Mouse (Mus musculus) MEL (cell line): ENCODE measurements around the gene Mbd6. TPM values are rescaled to one million over a fixed set of nuclear protein-coding genes. Genes with fewer than 3 reads are reported as not detected.

Experiments used
- DNase-seq: peaks from one replicate; pipeline ENCODE4 v3.0.0; 2011; ENCODE audit warnings: low read depth, low spot score
- H3K27ac ChIP-seq: 2 replicates; pipeline ENCODE4 v1.5.1; 2012; ENCODE audit warnings: low read depth, mild to moderate bottlenecking, control low read depth, low read length, moderate library complexity; ENCODE audit not compliant: control insufficient read depth
- H3K27me3 ChIP-seq, 2 experiments: fragments of 150-350 bp in 1 of 2; sonication (generic) in 1 of 2; 2 replicates each; pipeline ENCODE4 v1.6.1; 2012; ENCODE audit warnings: low read length in 2 of 2, mild to moderate bottlenecking in 2 of 2, improper control_type of control experiment in 1 of 2, moderate library complexity in 1 of 2; ENCODE audit not compliant: insufficient read depth in 2 of 2, control insufficient read depth in 1 of 2
- H3K36me3 ChIP-seq, 2 experiments: 2 replicates each; pipeline ENCODE4 v1.6.1; 2012 to 2014; ENCODE audit warnings: low read length in 2 of 2, improper control_type of control experiment in 1 of 2, inconsistent platforms in 1 of 2, mild to moderate bottlenecking in 1 of 2; ENCODE audit not compliant: insufficient read depth in 2 of 2, control insufficient read depth in 1 of 2
- H3K4me1 ChIP-seq, 2 experiments: fragments of 150-350 bp in 1 of 2; sonication (generic) in 1 of 2; 2 replicates each; pipeline ENCODE4 v1.6.1; 2012; ENCODE audit warnings: low read length in 2 of 2, improper control_type of control experiment in 1 of 2, mild to moderate bottlenecking in 1 of 2; ENCODE audit not compliant: insufficient read depth in 2 of 2, control insufficient read depth in 1 of 2
- H3K4me3 ChIP-seq, 2 experiments: fragments of 150-350 bp in 1 of 2; sonication (generic) in 1 of 2; 2 replicates each; pipeline ENCODE4 v1.5.1; 2012; ENCODE audit warnings: low read depth in 2 of 2, low read length in 2 of 2, mild to moderate bottlenecking in 2 of 2, moderate library complexity in 2 of 2, control low read depth in 1 of 2, improper control_type of control experiment in 1 of 2; ENCODE audit not compliant: control insufficient read depth in 1 of 2, insufficient read depth in 1 of 2
- H3K79me2 ChIP-seq: 2 replicates; pipeline ENCODE4 v1.6.1; 2012; ENCODE audit warnings: mild to moderate bottlenecking, low read length, moderate library complexity; ENCODE audit not compliant: control insufficient read depth, poor library complexity, insufficient read depth
- H3K9ac ChIP-seq: 2 replicates; pipeline ENCODE4 v1.6.1; 2012; ENCODE audit warnings: low read depth, mild to moderate bottlenecking, control low read depth, low read length, moderate library complexity; ENCODE audit not compliant: control insufficient read depth, poor library complexity, severe bottlenecking
- H3K9me3 ChIP-seq: fragments of 150-350 bp; sonication (generic); replicated peaks from 2 replicates; pipeline ENCODE4 v1.6.1; 2012; ENCODE audit warnings: mild to moderate bottlenecking, low read length, improper control_type of control experiment, moderate library complexity; ENCODE audit not compliant: insufficient read depth
- CHD2 ChIP-seq: IDR thresholded peaks from 2 replicates; pipeline ENCODE4 v1.6.1; 2011; ENCODE audit warnings: low read length, improper control_type of control experiment
- CTCF ChIP-seq, 3 experiments: IDR thresholded peaks in 2 of 3; conservative IDR thresholded peaks in 1 of 3; 2 replicates each; pipeline ENCODE4 v1.5.1; 2011 to 2012; ENCODE audit warnings: low read length in 3 of 3, low read depth in 2 of 3, mild to moderate bottlenecking in 2 of 3, improper control_type of control experiment in 1 of 3, inconsistent platforms in 1 of 3, mixed read lengths in 1 of 3, moderate library complexity in 1 of 3; ENCODE audit not compliant: control insufficient read depth in 1 of 3, insufficient read depth in 1 of 3, poor library complexity in 1 of 3, severe bottlenecking in 1 of 3
- ELF1 ChIP-seq: IDR thresholded peaks from 2 replicates; pipeline ENCODE4 v1.6.1; 2014; ENCODE audit warnings: low read depth, mild to moderate bottlenecking, inconsistent platforms, low read length, improper control_type of control experiment, moderate library complexity
- GABPA ChIP-seq: IDR thresholded peaks from 2 replicates; pipeline ENCODE4 v1.6.1; 2012; ENCODE audit warnings: low read depth, mild to moderate bottlenecking, inconsistent platforms, low read length, improper control_type of control experiment, moderate library complexity
- GATA1 ChIP-seq: IDR thresholded peaks from 2 replicates; pipeline ENCODE4 v1.6.1; 2011; ENCODE audit warnings: low read depth, low read length, improper control_type of control experiment
- KAT2A ChIP-seq: conservative IDR thresholded peaks from 2 replicates; pipeline ENCODE4 v1.6.1; 2012; ENCODE audit warnings: low read depth, low read length, improper control_type of control experiment, inconsistent platforms
- MAX ChIP-seq: IDR thresholded peaks from 2 replicates; pipeline ENCODE4 v1.6.1; 2011; ENCODE audit warnings: low read length, improper control_type of control experiment
- MXI1 ChIP-seq: IDR thresholded peaks from 2 replicates; pipeline ENCODE4 v1.6.1; 2011; ENCODE audit warnings: mild to moderate bottlenecking, low read depth, low read length, improper control_type of control experiment
- MYC ChIP-seq: IDR thresholded peaks from 2 replicates; pipeline ENCODE4 v1.6.1; 2011; ENCODE audit warnings: low read depth, mild to moderate bottlenecking, low read length, improper control_type of control experiment, moderate library complexity
- NELFE ChIP-seq: IDR thresholded peaks from 2 replicates; pipeline ENCODE4 v1.6.1; 2011; ENCODE audit warnings: low read depth, low read length, improper control_type of control experiment
- NRF1 ChIP-seq: IDR thresholded peaks from 2 replicates; pipeline ENCODE4 v1.6.1; 2014; ENCODE audit warnings: low read depth, mild to moderate bottlenecking, inconsistent platforms, low read length, improper control_type of control experiment, moderate library complexity; ENCODE audit not compliant: poor library complexity, insufficient read depth, severe bottlenecking
- POLR2A ChIP-seq, 2 experiments: IDR thresholded peaks; 2 replicates each; pipeline ENCODE4 v1.6.1; 2011 to 2012; ENCODE audit warnings: low read length in 2 of 2, mild to moderate bottlenecking in 2 of 2, control low read depth in 1 of 2, improper control_type of control experiment in 1 of 2, low read depth in 1 of 2, moderate library complexity in 1 of 2; ENCODE audit not compliant: control insufficient read depth in 1 of 2, insufficient read depth in 1 of 2, poor library complexity in 1 of 2
- POLR2AphosphoS5 ChIP-seq: IDR thresholded peaks from 2 replicates; pipeline ENCODE4 v1.6.1; 2012; ENCODE audit warnings: low read depth, borderline replicate concordance, mild to moderate bottlenecking, inconsistent platforms, low read length, moderate library complexity, mixed read lengths
- RCOR1 ChIP-seq: IDR thresholded peaks from 2 replicates; pipeline ENCODE4 v1.6.1; 2012; ENCODE audit warnings: low read depth, mild to moderate bottlenecking, inconsistent platforms, low read length, improper control_type of control experiment
- SIN3A ChIP-seq: IDR thresholded peaks from 2 replicates; pipeline ENCODE4 v1.6.1; 2012; ENCODE audit warnings: low read length, improper control_type of control experiment, inconsistent platforms
- TAL1 ChIP-seq: IDR thresholded peaks from 2 replicates; pipeline ENCODE4 v1.6.1; 2012; ENCODE audit warnings: mild to moderate bottlenecking, inconsistent platforms, low read length, moderate library complexity, mixed read lengths
- TBP ChIP-seq: IDR thresholded peaks from 2 replicates; pipeline ENCODE4 v1.8.0; 2011; ENCODE audit warnings: low read depth, low read length, improper control_type of control experiment
- TCF12 ChIP-seq: IDR thresholded peaks from 2 replicates; pipeline ENCODE4 v1.6.1; 2014; ENCODE audit warnings: low read depth, mild to moderate bottlenecking, inconsistent platforms, low read length, improper control_type of control experiment, moderate library complexity
- UBTF ChIP-seq: IDR thresholded peaks from 2 replicates; pipeline ENCODE4 v1.6.1; 2012; ENCODE audit warnings: low read depth, mild to moderate bottlenecking, inconsistent platforms, low read length, improper control_type of control experiment, moderate library complexity, borderline replicate concordance; ENCODE audit not compliant: insufficient read depth
- ZKSCAN1 ChIP-seq: IDR thresholded peaks from 2 replicates; pipeline ENCODE4 v1.6.1; 2012; ENCODE audit warnings: low read depth, mild to moderate bottlenecking, inconsistent platforms, low read length, improper control_type of control experiment, moderate library complexity
- polyA plus RNA-seq, 2 experiments: library from polyadenylated mRNA; stranded (reverse) in 1 of 2; unstranded in 1 of 2; fragments of >175 nt in 1 of 2; fragments of >200 nt in 1 of 2; gene quantifications; 2 replicates each; pipeline versions ENCODE4 v1.2.1 to v1.2.4; 2012; ENCODE audit warnings: low replicate concordance in 2 of 2, low read depth in 1 of 2; ENCODE audit not compliant: insufficient read length in 2 of 2, insufficient read depth in 1 of 2, missing spikeins in 1 of 2
- total RNA-seq: library from RNA; depleted of rRNA; stranded (reverse); fragments of 300-350 nt; gene quantifications from 2 replicates; pipeline ENCODE4 v1.2.3, GENCODE M21; 2012

Gene Mbd6
- total and polyA plus RNA-seq, 3 experiments: 4.2 to 44.8 TPM; not detected in 1

GRCm38 (mm10) chr10:127326828-127327227 lies 38.0 kb upstream of the Mbd6 start:
- Histone ChIP-seq H3K36me3 (peaks cover 0 to 8% of the 10 kb centered on the region in 2 experiments; a peak in 2 of 4 replicates), H3K27me3 (no peaks in the 10 kb centered on the region), H3K27ac (no peak overlapping the region), H3K4me1 (peaks cover 8 to 15% of the 10 kb centered on the region in 2 experiments), H3K9ac (no peak overlapping the region), H3K4me3 (no peak overlapping the region), H3K9me3 (no peaks in the 10 kb centered on the region), H3K79me2 (peaks cover 2% of the 10 kb centered on the region; the same call in 1 of the 2 replicates)
- no peak for TF ChIP-seq KAT2A
- no peak for TF ChIP-seq MAX
- TF ChIP-seq MYC: no peak
- no peak for TF ChIP-seq ELF1
- no peak for TF ChIP-seq MXI1
- TF ChIP-seq SIN3A: no peak
- no peak for TF ChIP-seq TAL1
- TF ChIP-seq TCF12: no peak
- TF ChIP-seq POLR2A (IDR thresholded peaks at IDR 0.05; ENCODE audit: control insufficient read depth in 1 of 2, insufficient read depth in 1 of 2, low read depth in 1 of 2, low read length in 2 of 2, poor library complexity in 1 of 2): no peak
- no peak for TF ChIP-seq NRF1
- TF ChIP-seq NELFE: no peak
- no peak for DNase-seq

- Histone ChIP-seq H3K27me3 (no peaks in the 10 kb centered on the region), H3K27ac (no peak overlapping the region)
Observed at GRCm38 (mm10) chr10:127326017-127326801, 37.4 kb upstream of the Mbd6 start.

More at GRCm38 (mm10) chr10:127326017-127326801, 37.4 kb upstream of the Mbd6 start:
- TF ChIP-seq TBP (no peak), MXI1 (no peak), ELF1 (no peak), ZKSCAN1 (no peak), CHD2 (no peak), CTCF (IDR thresholded peaks at IDR 0.05 in 2 of 3, conservative IDR thresholded peaks at IDR 0.05 in 1 of 3; ENCODE audit: control insufficient read depth in 1 of 3, insufficient read depth in 1 of 3, low read depth in 2 of 3, low read length in 3 of 3, poor library complexity in 1 of 3, severe bottlenecking in 1 of 3) (no peak), TAL1 (no peak), RCOR1 (no peak), GATA1 (no peak), GABPA (no peak), POLR2A (IDR thresholded peaks at IDR 0.05; ENCODE audit: control insufficient read depth in 1 of 2, insufficient read depth in 1 of 2, low read depth in 1 of 2, low read length in 2 of 2, poor library complexity in 1 of 2) (no peak), POLR2AphosphoS5 (no peak), UBTF (no peak)
- DNase-seq: no peak
- no peaks in the 10 kb centered on the region for H3K9me3 ChIP-seq
- peaks cover 0 to 8% of the 10 kb centered on the region in 2 experiments; a peak in 2 of 4 replicates for H3K36me3 ChIP-seq
- H3K79me2 ChIP-seq: peaks cover 2% of the 10 kb centered on the region; the same call in 1 of the 2 replicates
- no peak overlapping the region for H3K9ac ChIP-seq
- H3K4me1 ChIP-seq: peaks cover 8 to 15% of the 10 kb centered on the region in 2 experiments
- H3K4me3 ChIP-seq: no peak overlapping the region
